Mouse (Mus musculus): ENCODE results near the gene Skint8.
"Not testable (repeated sequence)": the region's sequence is repeated elsewhere in the genome, so short reads cannot be mapped to it uniquely, and the experiment has no call there.

Skint8 gene

GRCm38 (mm10) chr4:111919092-111919491 is at the start of gene Skint8:
TSS of gene Skint8 (plus strand) at chr4:111919392.
- no peak for DNase-seq (ENCODE audit: low spot score)

- DNase-seq (ENCODE audit: low spot score) = no peak
Measured at GRCm38 (mm10) chr4:111880112-111880875, 38.9 kb upstream of the Skint8 start.

- DNase-seq (ENCODE audit: low spot score) = no peak
Measured at GRCm38 (mm10) chr4:111883543-111883942, 35.6 kb upstream of the Skint8 start.

- DNase-seq (ENCODE audit: low spot score) = peak; percentile 81
Measured at GRCm38 (mm10) chr4:111886018-111886417, 33.2 kb upstream of the Skint8 start.

- peak; percentile 82 for DNase-seq (ENCODE audit: low spot score)
Measured at GRCm38 (mm10) chr4:111886607-111887006, 32.6 kb upstream of the Skint8 start.

GRCm38 (mm10) chr4:111892138-111892537 is 27.1 kb upstream of the Skint8 start:
- no peak for DNase-seq (ENCODE audit: low spot score)

GRCm38 (mm10) chr4:111897755-111898154 is 21.4 kb upstream of the Skint8 start:
- no peak for DNase-seq (ENCODE audit: low spot score)

- DNase-seq (ENCODE audit: low spot score) = no peak
Measured at GRCm38 (mm10) chr4:111898566-111898965, 20.6 kb upstream of the Skint8 start.

- DNase-seq (ENCODE audit: low spot score) = not testable (repeated sequence)
Measured at GRCm38 (mm10) chr4:111900491-111900890, 18.7 kb upstream of the Skint8 start.

- no peak for DNase-seq (ENCODE audit: low spot score)
Measured at GRCm38 (mm10) chr4:111901473-111901872, 17.7 kb upstream of the Skint8 start.

- DNase-seq (ENCODE audit: low spot score) = no peak
Measured at GRCm38 (mm10) chr4:111902775-111903174, 16.4 kb upstream of the Skint8 start, which contains the start of gene Slc5a9. TSS of gene Slc5a9 (minus strand) at chr4:111902918.

GRCm38 (mm10) chr4:111907926-111908325 is 11.3 kb upstream of the Skint8 start:
- no peak for DNase-seq (ENCODE audit: low spot score)

GRCm38 (mm10) chr4:111961309-111961708 is 42.1 kb downstream of the Skint8 start:
- no peak for DNase-seq (ENCODE audit: low spot score)

GRCm38 (mm10) chr4:111963241-111963640 is 44.0 kb downstream of the Skint8 start:
- not testable (repeated sequence) for DNase-seq (ENCODE audit: low spot score)

GRCm38 (mm10) chr4:111963669-111964068 is 44.5 kb downstream of the Skint8 start:
- DNase-seq (ENCODE audit: low spot score) = no peak

- no peak for DNase-seq (ENCODE audit: low spot score)
Measured at GRCm38 (mm10) chr4:111972623-111973022, 53.4 kb downstream of the Skint8 start, which contains the start of gene Skint7. TSS of gene Skint7 (plus strand) at chr4:111972923.
